Mouse (Mus musculus) liver, postnatal 0 days (tissue): Measurements from ENCODE around the gene Rraga. TPM values are rescaled to one million over a fixed set of nuclear protein-coding genes. Genes with fewer than 3 reads are reported as not detected.
"Not testable (repeated sequence)": the region's sequence is repeated elsewhere in the genome, so short reads cannot be mapped to it uniquely, and the experiment has no call there.

Experiments used
- ATAC-seq: fragments of 200-750 bp; cut with Nextera tagmentation; 2 replicates; pipeline ENCODE4 v1.8.0; 2017; ENCODE audit warnings: mild to moderate bottlenecking, moderate library complexity
- DNase-seq: peaks from one replicate; pipeline ENCODE4 v3.0.0-alpha.2; 2016
- H3K27ac ChIP-seq: fragments of 300-500 bp; sonication (generic); 2 replicates; pipeline ENCODE4 v1.5.1; 2014; ENCODE audit warnings: antibody characterized with exemption, moderate library complexity, mild to moderate bottlenecking, low read depth
- H3K27me3 ChIP-seq: fragments of 300-500 bp; sonication (generic); 2 replicates; pipeline ENCODE4 v1.6.1; 2014; ENCODE audit warnings: low read length, control low read depth, mixed read lengths; ENCODE audit not compliant: insufficient read depth
- H3K36me3 ChIP-seq: fragments of 300-500 bp; sonication (generic); replicated peaks from 2 replicates; pipeline ENCODE4 v1.6.1; 2014; ENCODE audit warnings: mild to moderate bottlenecking, control low read depth, low read length, moderate library complexity, mixed read lengths; ENCODE audit not compliant: insufficient read depth
- H3K4me1 ChIP-seq: fragments of 300-500 bp; sonication (generic); 2 replicates; pipeline ENCODE4 v1.6.1; 2014; ENCODE audit warnings: antibody characterized with exemption, mild to moderate bottlenecking, control low read depth; ENCODE audit not compliant: insufficient read depth
- H3K4me2 ChIP-seq: fragments of 300-500 bp; sonication (generic); 2 replicates; pipeline ENCODE4 v1.6.1; 2014; ENCODE audit warnings: low read depth, mild to moderate bottlenecking, low read length, moderate library complexity, mixed read lengths
- H3K4me3 ChIP-seq: fragments of 300-500 bp; sonication (generic); 2 replicates; pipeline ENCODE4 v1.5.1; 2014; ENCODE audit warnings: low read depth, low read length
- H3K9ac ChIP-seq: fragments of 300-500 bp; sonication (generic); replicated peaks from 2 replicates; pipeline ENCODE4 v1.6.1; 2014; ENCODE audit warnings: mild to moderate bottlenecking, moderate library complexity
- H3K9me3 ChIP-seq: fragments of 300-500 bp; sonication (generic); 2 replicates; pipeline ENCODE4 v1.6.1; 2016; ENCODE audit warnings: mild to moderate bottlenecking, control low read depth, low read length, mixed read lengths
- CTCF ChIP-seq: sonication (generic); IDR thresholded peaks from 2 replicates; pipeline ENCODE4 v1.5.1; 2016; ENCODE audit warnings: antibody characterized with exemption, low read depth
- EP300 ChIP-seq: IDR thresholded peaks from 2 replicates; pipeline ENCODE4 v1.6.1; 2016; ENCODE audit warnings: antibody characterized with exemption, low read depth, mild to moderate bottlenecking
- WGBS: fragments of 180-500 bp; shearing (Covaris S2); extraction: QIAGEN DNeasy Blood & Tissue Kit; methylation state at CpG from one replicate; pipeline ENCODE4 v1.1.7; 2014; ENCODE audit not compliant: insufficient replicate concordance; 5-methylcytosine and 5-hydroxymethylcytosine counted together
- polyA plus RNA-seq: library from polyadenylated mRNA; unstranded; fragments of >200 nt; fragmentation: Nextera tagmentation; extraction: Ambion mirVana; gene quantifications from 2 replicates; pipeline ENCODE4 v1.2.1, GENCODE M21; 2015

Gene Rraga
- polyA plus RNA-seq, 1 experiment from 2014 or later = 29.3 TPM

GRCm38 (mm10) chr4:86612289-86612620 lies 36.8 kb downstream of the Rraga start:
- peak overlapping the region; percentile 97 for H3K4me3 ChIP-seq
- WGBS = 32% methylated on average over 8 of the region's 8 CpGs
- no peaks in the 10 kb centered on the region for H3K27me3 ChIP-seq
- no peaks in the 10 kb centered on the region for H3K9me3 ChIP-seq
- peak overlapping the region; percentile 86 for H3K27ac ChIP-seq
- TF ChIP-seq EP300 = no peak
- TF ChIP-seq CTCF = no peak
- H3K9ac ChIP-seq = peak overlapping the region; percentile 91
- H3K36me3 ChIP-seq = 0 out of 2 replicates have a peak, but pooled peaks cover 2% of the 10 kb centered on the region
- peaks cover 7% of the 10 kb centered on the region; the same call in 1 of the 2 replicates for H3K4me1 ChIP-seq
- DNase-seq (no peak), ATAC-seq (no peak)
- peak overlapping the region; percentile 96 for H3K4me2 ChIP-seq

- no peak overlapping the region for H3K27ac ChIP-seq
- WGBS = 62% methylated on average over 2 of the region's 2 CpGs
- no peak for TF ChIP-seq CTCF
- TF ChIP-seq EP300 = no peak
- H3K36me3 ChIP-seq = no peaks in the 10 kb centered on the region
- ATAC-seq (no peak), DNase-seq (no peak)
- no peaks in the 10 kb centered on the region for H3K9me3 ChIP-seq
- no peak overlapping the region for H3K4me3 ChIP-seq
- no peaks in the 10 kb centered on the region for H3K4me1 ChIP-seq
- no peaks in the 10 kb centered on the region for H3K27me3 ChIP-seq
- no peak overlapping the region for H3K4me2 ChIP-seq
- H3K9ac ChIP-seq = no peak overlapping the region
These were observed 45.0 kb downstream of the Rraga start for GRCm38 (mm10) chr4:86620506-86620905.

GRCm38 (mm10) chr4:86622116-86622515 lies 46.6 kb downstream of the Rraga start:
- H3K4me2 ChIP-seq = no peak overlapping the region
- no peak overlapping the region for H3K9ac ChIP-seq
- no peaks in the 10 kb centered on the region for H3K9me3 ChIP-seq
- DNase-seq = no peak
- TF ChIP-seq EP300 (no peak), CTCF (no peak)
- no peaks in the 10 kb centered on the region for H3K4me1 ChIP-seq
- no peaks in the 10 kb centered on the region for H3K27me3 ChIP-seq
- WGBS = 69% methylated on average over 3 of the region's 3 CpGs
- H3K27ac ChIP-seq = no peak overlapping the region
- H3K4me3 ChIP-seq = no peak overlapping the region
- no peaks in the 10 kb centered on the region for H3K36me3 ChIP-seq
- no peak for ATAC-seq

GRCm38 (mm10) chr4:86622532-86622931 lies 47.1 kb downstream of the Rraga start:
- not testable (repeated sequence) for H3K9ac ChIP-seq, H3K27ac ChIP-seq, H3K4me1 ChIP-seq, H3K4me2 ChIP-seq, H3K4me3 ChIP-seq, H3K27me3 ChIP-seq, H3K36me3 ChIP-seq, H3K9me3 ChIP-seq, DNase-seq, ATAC-seq
- TF ChIP-seq CTCF = peak; percentile 25
- 95% methylated on average over 1 of the region's 1 CpGs for WGBS

- no peak overlapping the region for H3K27ac ChIP-seq
- no peak overlapping the region for H3K9ac ChIP-seq
- no peak overlapping the region for H3K4me3 ChIP-seq
- no peaks in the 10 kb centered on the region for H3K9me3 ChIP-seq
- no peak for ATAC-seq
- no peaks in the 10 kb centered on the region for H3K36me3 ChIP-seq
- H3K27me3 ChIP-seq = no peaks in the 10 kb centered on the region
- H3K4me2 ChIP-seq = no peak overlapping the region
- DNase-seq = no peak
- H3K4me1 ChIP-seq = no peaks in the 10 kb centered on the region
- WGBS = 70% methylated on average over 5 of the region's 5 CpGs
- TF ChIP-seq EP300 (no peak), CTCF (no peak)
These were observed 50.0 kb downstream of the Rraga start for GRCm38 (mm10) chr4:86625463-86625862.

- H3K27me3 ChIP-seq, H3K4me1 ChIP-seq, H3K4me3 ChIP-seq, DNase-seq, H3K9ac ChIP-seq, H3K4me2 ChIP-seq, H3K36me3 ChIP-seq, H3K9me3 ChIP-seq: not testable (repeated sequence)
- TF ChIP-seq EP300 = peak; percentile 43; the same call in 1 of the 2 replicates
- H3K27ac ChIP-seq = peak overlapping the region; percentile 55
- ATAC-seq = peak; percentile 98
- WGBS = 63% methylated on average over 7 of the region's 7 CpGs
These were observed 51.0 kb downstream of the Rraga start for GRCm38 (mm10) chr4:86626496-86626895.

Other genes starting within 250 kb of the Rraga start
- gene Saxo1, start 17.3 kb upstream of the Rraga start, polyA plus RNA-seq = not detected in 2 replicates
- gene Haus6, start 36.4 kb downstream of the Rraga start, polyA plus RNA-seq = 4.4 and 5.9 TPM in 2 replicates
- 451 and 487 TPM in 2 replicates for gene Plin2, start 94.4 kb downstream of the Rraga start, polyA plus RNA-seq
- gene Dennd4c, start 172.9 kb downstream of the Rraga start, polyA plus RNA-seq = 1.4 and 1.8 TPM in 2 replicates